Mouse (Mus musculus) midbrain, embryonic 13.5 days (tissue): ENCODE measurements at regions not wholly inside any gene's neighbourhood (a gene's known extent, or its start where the extent isn't known, plus 50 kb on each side); places are given as distances from the start of the nearest gene placed in this dataset.

Experiments
- ATAC-seq: fragments of 200-750 bp; cut with Nextera tagmentation; 2 replicates; pipeline ENCODE4 v1.8.0; 2017; ENCODE audit warnings: mild to moderate bottlenecking, moderate TSS enrichment, moderate library complexity
- H3K27ac ChIP-seq: fragments of 300-500 bp; sonication (generic); 2 replicates; pipeline ENCODE4 v1.5.1; 2015; ENCODE audit warnings: inconsistent platforms, mild to moderate bottlenecking, moderate library complexity
- H3K27me3 ChIP-seq: fragments of 300-500 bp; sonication (generic); 2 replicates; pipeline ENCODE4 v1.6.1; 2015; ENCODE audit warnings: mild to moderate bottlenecking, inconsistent platforms
- H3K36me3 ChIP-seq: fragments of 300-500 bp; sonication (generic); 2 replicates; pipeline ENCODE4 v1.6.1; 2015; ENCODE audit warnings: mild to moderate bottlenecking, inconsistent platforms
- H3K4me1 ChIP-seq: fragments of 300-500 bp; sonication (generic); replicated peaks from 2 replicates; pipeline ENCODE4 v1.6.1; 2015; ENCODE audit warnings: inconsistent platforms
- H3K4me2 ChIP-seq: fragments of 300-500 bp; sonication (generic); replicated peaks from 2 replicates; pipeline ENCODE4 v1.6.1; 2015; ENCODE audit warnings: moderate library complexity, mild to moderate bottlenecking, inconsistent platforms
- H3K4me3 ChIP-seq: fragments of 300-500 bp; sonication (generic); replicated peaks from 2 replicates; pipeline ENCODE4 v1.5.1; 2015; ENCODE audit warnings: mild to moderate bottlenecking, inconsistent platforms
- H3K9ac ChIP-seq: fragments of 300-500 bp; sonication (generic); replicated peaks from 2 replicates; pipeline ENCODE4 v1.6.1; 2015; ENCODE audit warnings: mild to moderate bottlenecking, inconsistent platforms
- H3K9me3 ChIP-seq: fragments of 300-500 bp; sonication (generic); 2 replicates; pipeline ENCODE4 v1.6.1; 2016; ENCODE audit warnings: mild to moderate bottlenecking, inconsistent platforms
- WGBS: fragments of 180-500 bp; shearing (Covaris S2); methylation state at CpG from one replicate; pipeline ENCODE4 v1.1.7; 2015; 5-methylcytosine and 5-hydroxymethylcytosine counted together

GRCm38 (mm10) chr7:37111071-37111470 lies 413.2 kb downstream of the Tshz3 start:
- 91% methylated on average over 6 of the region's 6 CpGs for WGBS
- Histone ChIP-seq H3K27ac (no peak overlapping the region), H3K4me1 (no peaks in the 10 kb centered on the region), H3K9ac (no peak overlapping the region), H3K4me3 (no peak overlapping the region), H3K27me3 (no peaks in the 10 kb centered on the region), H3K4me2 (no peak overlapping the region), H3K9me3 (no peaks in the 10 kb centered on the region), H3K36me3 (no peaks in the 10 kb centered on the region)
- no peak for ATAC-seq

GRCm38 (mm10) chr7:37120776-37121175 lies 422.9 kb downstream of the Tshz3 start:
- no peaks in the 10 kb centered on the region for H3K36me3 ChIP-seq
- no peak for ATAC-seq
- no peak overlapping the region for H3K27ac ChIP-seq
- no peak overlapping the region for H3K4me3 ChIP-seq
- no peaks in the 10 kb centered on the region for H3K4me1 ChIP-seq
- H3K4me2 ChIP-seq, result no peak overlapping the region
- H3K27me3 ChIP-seq, result no peaks in the 10 kb centered on the region
- H3K9ac ChIP-seq, result no peak overlapping the region
- 92% methylated on average over 4 of the region's 4 CpGs for WGBS
- no peaks in the 10 kb centered on the region for H3K9me3 ChIP-seq

GRCm38 (mm10) chr7:37140191-37140590 lies 442.3 kb downstream of the Tshz3 start:
- no peaks in the 10 kb centered on the region for H3K36me3 ChIP-seq
- no peak overlapping the region for H3K4me2 ChIP-seq
- no peak overlapping the region for H3K9ac ChIP-seq
- H3K27ac ChIP-seq, result no peak overlapping the region
- H3K9me3 ChIP-seq, result no peaks in the 10 kb centered on the region
- no peak overlapping the region for H3K4me3 ChIP-seq
- H3K27me3 ChIP-seq, result no peaks in the 10 kb centered on the region
- H3K4me1 ChIP-seq, result peaks cover 11% of the 10 kb centered on the region
- 93% methylated on average over 12 of the region's 12 CpGs for WGBS
- ATAC-seq, result no peak

GRCm38 (mm10) chr7:37142780-37143179 lies 444.9 kb downstream of the Tshz3 start:
- Histone ChIP-seq H3K4me1 (peaks cover 11% of the 10 kb centered on the region), H3K9me3 (no peaks in the 10 kb centered on the region), H3K9ac (no peak overlapping the region), H3K4me3 (no peak overlapping the region), H3K4me2 (no peak overlapping the region), H3K27me3 (no peaks in the 10 kb centered on the region), H3K27ac (no peak overlapping the region), H3K36me3 (no peaks in the 10 kb centered on the region)
- 88% methylated on average over 5 of the region's 5 CpGs for WGBS
- ATAC-seq, result no peak

- Histone ChIP-seq H3K4me1 (peaks cover 11% of the 10 kb centered on the region), H3K36me3 (no peaks in the 10 kb centered on the region), H3K27me3 (no peaks in the 10 kb centered on the region), H3K9ac (no peak overlapping the region), H3K4me3 (no peak overlapping the region), H3K4me2 (no peak overlapping the region), H3K9me3 (no peaks in the 10 kb centered on the region), H3K27ac (no peak overlapping the region)
- ATAC-seq, result peak; percentile 53; the same call in 1 of the 2 replicates
- WGBS, result 29% methylated on average over 6 of the region's 6 CpGs
These were observed 446.4 kb downstream of the Tshz3 start for GRCm38 (mm10) chr7:37144303-37144702.

GRCm38 (mm10) chr7:37149711-37150110 lies 451.8 kb downstream of the Tshz3 start:
- H3K27ac ChIP-seq, result no peak overlapping the region
- no peaks in the 10 kb centered on the region for H3K27me3 ChIP-seq
- no peaks in the 10 kb centered on the region for H3K9me3 ChIP-seq
- ATAC-seq, result no peak
- H3K9ac ChIP-seq, result no peak overlapping the region
- no peaks in the 10 kb centered on the region for H3K4me1 ChIP-seq
- no peak overlapping the region for H3K4me3 ChIP-seq
- no peak overlapping the region for H3K4me2 ChIP-seq
- 80% methylated on average over 5 of the region's 5 CpGs for WGBS
- no peaks in the 10 kb centered on the region for H3K36me3 ChIP-seq

GRCm38 (mm10) chr7:37159801-37160200 lies 461.9 kb downstream of the Tshz3 start:
- Histone ChIP-seq H3K4me3 (no peak overlapping the region), H3K27ac (no peak overlapping the region), H3K9ac (no peak overlapping the region), H3K4me1 (no peaks in the 10 kb centered on the region), H3K9me3 (no peaks in the 10 kb centered on the region), H3K27me3 (no peaks in the 10 kb centered on the region), H3K36me3 (no peaks in the 10 kb centered on the region), H3K4me2 (no peak overlapping the region)
- ATAC-seq, result no peak
- WGBS, result 82% methylated on average over 8 of the region's 8 CpGs

- Histone ChIP-seq H3K4me2 (no peak overlapping the region), H3K4me3 (no peak overlapping the region), H3K9ac (no peak overlapping the region), H3K27me3 (no peaks in the 10 kb centered on the region), H3K9me3 (no peaks in the 10 kb centered on the region), H3K4me1 (no peaks in the 10 kb centered on the region), H3K27ac (no peak overlapping the region), H3K36me3 (no peaks in the 10 kb centered on the region)
- no peak for ATAC-seq
- WGBS, result 57% methylated on average over 10 of the region's 10 CpGs
These were observed 471.0 kb downstream of the Tshz3 start for GRCm38 (mm10) chr7:37168883-37169282.

GRCm38 (mm10) chr7:37175746-37176145 lies 477.8 kb downstream of the Tshz3 start:
- ATAC-seq, result no peak
- 84% methylated on average over 3 of the region's 3 CpGs for WGBS

GRCm38 (mm10) chr7:37178256-37178655 lies 480.3 kb downstream of the Tshz3 start:
- Histone ChIP-seq H3K4me1 (peaks cover 16% of the 10 kb centered on the region), H3K27me3 (no peaks in the 10 kb centered on the region), H3K9ac (no peak overlapping the region), H3K4me3 (no peak overlapping the region), H3K27ac (no peak overlapping the region), H3K4me2 (no peak overlapping the region), H3K9me3 (no peaks in the 10 kb centered on the region), H3K36me3 (no peaks in the 10 kb centered on the region)
- 71% methylated on average over 4 of the region's 4 CpGs for WGBS
- no peak for ATAC-seq

More at GRCm38 (mm10) chr7:37175746-37176145, 477.8 kb downstream of the Tshz3 start:
- Histone ChIP-seq H3K27ac (no peak overlapping the region), H3K4me2 (no peak overlapping the region), H3K9ac (no peak overlapping the region), H3K27me3 (no peaks in the 10 kb centered on the region), H3K36me3 (no peaks in the 10 kb centered on the region), H3K9me3 (no peaks in the 10 kb centered on the region), H3K4me1 (peaks cover 11% of the 10 kb centered on the region), H3K4me3 (no peak overlapping the region)

GRCm38 (mm10) chr7:37179907-37180306 lies 482.0 kb downstream of the Tshz3 start:
- Histone ChIP-seq H3K27me3 (no peaks in the 10 kb centered on the region), H3K27ac (no peak overlapping the region), H3K4me2 (no peak overlapping the region), H3K4me1 (peaks cover 16% of the 10 kb centered on the region), H3K36me3 (no peaks in the 10 kb centered on the region), H3K9ac (no peak overlapping the region), H3K9me3 (no peaks in the 10 kb centered on the region), H3K4me3 (no peak overlapping the region)
- no peak for ATAC-seq
- WGBS, result 41% methylated on average over 10 of the region's 10 CpGs

GRCm38 (mm10) chr7:37180416-37180815 lies 482.5 kb downstream of the Tshz3 start:
- ATAC-seq, result no peak
- H3K4me2 ChIP-seq, result no peak overlapping the region
- 60% methylated on average over 13 of the region's 13 CpGs for WGBS
- no peak overlapping the region for H3K9ac ChIP-seq
- H3K9me3 ChIP-seq, result no peaks in the 10 kb centered on the region
- no peaks in the 10 kb centered on the region for H3K27me3 ChIP-seq
- no peaks in the 10 kb centered on the region for H3K36me3 ChIP-seq
- no peak overlapping the region for H3K4me3 ChIP-seq
- H3K27ac ChIP-seq, result no peak overlapping the region
- H3K4me1 ChIP-seq, result peaks cover 16% of the 10 kb centered on the region

- Histone ChIP-seq H3K4me1 (peaks cover 16% of the 10 kb centered on the region), H3K27ac (no peak overlapping the region), H3K9me3 (no peaks in the 10 kb centered on the region), H3K9ac (no peak overlapping the region), H3K4me2 (no peak overlapping the region), H3K27me3 (no peaks in the 10 kb centered on the region), H3K36me3 (no peaks in the 10 kb centered on the region), H3K4me3 (no peak overlapping the region)
- ATAC-seq, result no peak
- WGBS, result 74% methylated on average over 4 of the region's 4 CpGs
These were observed 483.2 kb downstream of the Tshz3 start for GRCm38 (mm10) chr7:37181109-37181508.
